Mouse (Mus musculus) thymus, postnatal 0 days (tissue): ENCODE measurements at regions not wholly inside any gene's neighbourhood (a gene's known extent, or its start where the extent isn't known, plus 50 kb on each side); places are given as distances from the start of the nearest gene placed in this dataset.
A peak's percentile ranks its signal among the peaks of the same experiment; 100 is the strongest.

ENCODE experiments used
- DNase-seq: peaks from one replicate; pipeline ENCODE4 v3.0.0-alpha.2; 2015; ENCODE audit warnings: low spot score

DNA sequence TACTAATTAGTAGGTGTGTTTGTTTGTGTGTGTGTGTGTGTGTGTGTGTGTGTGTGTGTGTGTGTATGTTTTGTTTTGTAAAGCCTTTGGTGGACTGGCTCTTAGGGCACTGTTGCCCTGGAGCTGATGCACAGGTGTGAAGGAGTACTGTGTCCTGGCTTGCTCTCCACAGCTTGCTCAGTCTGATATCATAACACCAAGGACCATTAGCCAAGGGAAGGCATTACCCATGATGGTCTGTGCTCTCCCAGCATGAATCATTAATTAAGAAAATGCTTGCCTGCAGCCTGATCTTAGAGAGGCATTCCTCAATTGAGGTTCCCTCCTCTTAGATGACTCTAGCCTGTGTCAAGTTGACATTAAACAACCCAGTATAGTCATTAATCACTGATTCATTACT is 54.7 kb downstream of the Spry2 start:
- no peak for DNase-seq

GRCm38 (mm10) chr14:105837533-105837932 is 59.1 kb downstream of the Spry2 start:
- no peak for DNase-seq

- DNase-seq, result no peak
Measured at GRCm38 (mm10) chr14:105830701-105831100, 65.9 kb downstream of the Spry2 start.

- DNase-seq, result no peak
Measured at GRCm38 (mm10) chr14:105830301-105830700, 66.3 kb downstream of the Spry2 start.

DNA sequence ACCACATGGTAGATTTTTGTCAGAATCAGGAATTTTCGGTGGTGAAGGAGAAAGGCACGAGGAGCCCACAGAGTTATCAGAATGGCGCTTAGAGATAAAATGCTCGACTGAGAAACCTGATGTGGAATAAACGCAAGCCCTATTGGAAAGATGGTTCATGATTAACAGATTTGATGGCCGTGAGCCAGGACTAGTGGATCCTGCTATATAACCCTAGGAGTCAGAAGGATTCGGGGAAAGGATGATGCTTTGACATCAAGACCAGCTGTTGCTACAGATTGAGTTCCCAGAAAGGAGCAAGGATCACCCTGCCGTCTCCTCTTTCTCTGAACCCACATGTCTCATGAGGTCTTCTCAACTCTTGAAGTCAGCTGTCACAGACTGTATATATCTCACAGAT is 73.5 kb downstream of the Spry2 start:
- no peak for DNase-seq

DNA sequence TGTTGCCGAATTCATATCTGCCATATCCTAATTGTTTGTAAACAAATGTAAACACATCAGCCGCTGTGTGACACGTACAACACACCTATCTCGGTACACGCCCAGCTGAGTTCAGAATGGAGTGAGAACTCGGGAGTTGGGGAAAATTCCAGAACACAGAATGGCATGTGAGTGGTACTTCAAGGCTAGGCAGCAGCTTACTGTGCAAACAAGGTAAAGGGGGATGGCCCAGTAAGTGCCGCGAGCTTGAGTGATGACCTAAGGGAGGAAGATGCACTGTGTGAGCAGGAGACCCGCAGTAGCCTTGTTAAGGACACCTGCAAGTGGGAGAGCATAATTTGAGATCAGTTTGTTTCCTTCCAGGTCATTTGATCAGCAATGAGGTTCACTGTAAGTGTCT is 74.0 kb downstream of the Spry2 start:
- DNase-seq, result no peak

- DNase-seq, result no peak
Measured at GRCm38 (mm10) chr14:105819534-105819933, 77.1 kb downstream of the Spry2 start.

DNA sequence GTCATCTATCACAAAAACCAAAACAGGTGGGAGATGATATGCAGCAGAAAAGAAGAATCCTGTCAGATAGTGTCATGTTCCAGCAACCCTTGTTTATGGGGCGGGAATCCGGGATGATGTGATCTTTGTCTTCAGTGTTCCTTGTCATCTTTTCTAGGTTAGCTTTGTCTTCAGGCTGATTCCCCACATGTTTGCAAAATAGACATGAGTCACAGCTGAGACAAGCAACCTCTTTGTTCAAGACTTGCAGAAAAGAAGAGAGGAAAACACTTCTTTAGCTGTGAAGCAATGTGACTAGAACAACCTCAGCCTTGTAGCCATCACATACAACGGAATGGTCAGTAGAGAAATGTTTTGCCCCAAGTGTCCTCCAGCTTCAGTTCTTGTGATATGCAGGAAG is 77.8 kb downstream of the Spry2 start:
- DNase-seq, result no peak

DNA sequence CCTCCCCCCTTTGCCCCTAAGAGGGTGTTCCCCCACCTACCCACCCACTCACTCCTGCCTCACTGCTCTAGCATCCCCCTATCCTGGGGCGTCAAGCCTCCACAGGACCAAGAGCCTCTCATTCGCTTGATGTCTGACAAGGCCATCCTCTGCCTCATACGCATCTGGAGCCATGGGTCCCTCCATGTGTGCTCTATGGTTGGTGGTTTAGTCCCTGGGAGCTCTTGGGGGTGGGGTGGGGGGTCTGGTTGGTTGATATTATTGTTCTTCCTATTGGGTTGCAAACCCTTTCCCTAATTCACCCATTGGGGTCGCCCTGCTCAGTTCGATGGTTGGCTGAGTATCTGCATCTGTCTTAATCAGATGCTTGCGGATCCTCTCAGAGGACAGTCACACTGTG is 79.1 kb downstream of the Spry2 start:
- no peak for DNase-seq

GRCm38 (mm10) chr14:105815827-105816226 is 80.8 kb downstream of the Spry2 start:
- no peak for DNase-seq

- DNase-seq, result no peak
Measured at GRCm38 (mm10) chr14:105815281-105815680, 81.3 kb downstream of the Spry2 start.

DNA sequence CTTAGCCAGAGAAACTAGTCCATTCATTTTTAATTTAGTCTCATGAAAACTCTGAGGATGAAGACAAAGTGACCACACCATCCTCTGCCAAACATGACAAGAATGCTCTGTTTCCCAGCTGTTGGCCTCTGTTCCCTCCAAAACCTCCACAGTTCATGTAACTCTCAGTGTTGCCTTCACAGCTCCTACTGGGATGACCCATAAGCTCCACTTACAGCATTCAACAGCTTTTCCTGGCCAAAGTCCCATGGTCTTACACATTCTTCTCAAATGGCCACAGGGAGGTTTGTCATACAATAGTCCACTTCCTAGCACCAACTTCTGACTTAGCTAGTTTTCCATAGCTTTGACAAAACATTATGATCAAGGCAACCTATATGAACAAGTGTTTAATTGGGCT is 83.0 kb downstream of the Spry2 start:
- no peak for DNase-seq

DNA sequence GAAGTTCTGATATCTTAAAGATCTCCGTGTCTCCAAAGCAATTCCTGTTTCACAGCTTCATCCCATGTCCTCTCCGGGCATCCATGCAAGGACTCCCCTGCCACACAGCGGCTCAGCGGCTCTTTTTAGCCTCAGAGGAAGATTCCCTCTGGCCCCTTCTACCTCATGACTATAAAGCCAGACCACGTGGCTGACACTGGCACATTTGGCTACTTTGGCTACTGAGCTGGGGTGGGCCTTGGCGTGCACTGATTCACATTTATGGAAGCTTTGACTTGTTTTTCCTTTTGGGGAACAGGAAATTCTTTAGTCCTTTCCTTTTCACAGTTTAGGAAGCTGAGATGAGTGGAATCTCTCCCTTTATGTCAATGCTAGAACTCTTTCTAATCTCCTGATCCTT is 83.5 kb downstream of the Spry2 start:
- no peak for DNase-seq

- no peak for DNase-seq
Measured at GRCm38 (mm10) chr14:105805762-105806161, 90.9 kb downstream of the Spry2 start.

DNA sequence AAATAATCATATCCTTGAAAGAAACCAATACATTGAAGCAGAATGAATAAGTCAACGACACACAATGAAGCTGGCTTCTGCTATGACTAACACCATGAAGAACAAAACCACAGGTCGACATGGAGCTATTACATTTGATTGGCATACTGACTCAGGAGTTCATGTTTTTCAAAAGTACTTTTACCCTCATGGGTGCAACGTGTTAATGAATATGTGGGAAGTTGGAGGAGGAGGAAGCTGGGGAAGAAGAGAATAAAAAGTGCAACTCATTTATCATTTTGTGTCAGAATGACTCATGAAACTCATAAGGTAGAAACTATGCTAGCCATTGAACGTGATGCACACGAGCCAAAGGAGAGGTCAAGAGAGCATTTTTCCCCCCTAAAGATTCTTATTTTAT is 91.3 kb downstream of the Spry2 start:
- DNase-seq, result no peak

DNA sequence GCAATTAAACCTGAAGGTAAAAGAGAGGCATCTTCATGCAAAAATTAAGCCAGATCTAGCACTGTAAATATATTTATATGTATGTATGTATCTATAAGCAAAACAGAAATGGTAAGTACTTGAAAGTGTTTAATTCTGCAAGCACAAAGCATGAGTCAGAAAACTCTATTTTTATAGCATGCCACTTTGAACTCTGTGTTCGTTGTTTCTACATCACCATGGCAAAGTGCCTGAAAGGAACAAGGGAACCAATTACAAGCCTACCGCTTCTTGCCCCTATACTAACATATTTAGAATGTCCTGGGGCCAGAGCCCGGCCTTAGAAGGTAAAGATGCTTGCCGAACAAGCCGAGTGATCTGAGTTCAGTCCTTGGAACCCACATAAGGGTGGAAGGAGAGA is 91.9 kb downstream of the Spry2 start:
- DNase-seq, result no peak

DNA sequence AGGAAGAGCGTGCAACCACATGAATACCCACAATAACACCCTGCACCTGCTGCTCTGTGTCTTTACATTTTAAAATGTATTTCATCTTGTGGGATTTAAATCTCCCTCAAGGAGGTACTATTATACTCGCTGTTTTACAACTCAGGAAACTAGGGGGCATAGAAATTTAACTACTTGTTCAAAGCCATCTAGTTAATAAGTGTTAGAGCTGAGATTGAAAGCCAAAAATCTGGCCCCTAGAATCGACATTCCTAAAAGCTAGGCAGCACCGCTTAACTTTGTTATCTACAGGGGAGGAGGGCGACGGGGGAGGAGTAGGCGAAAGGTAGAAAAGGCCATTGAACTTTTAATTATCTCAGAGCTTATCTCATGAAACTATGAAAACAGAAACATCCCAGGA is 93.3 kb downstream of the Spry2 start:
- DNase-seq, result no peak

- DNase-seq, result peak; percentile 14
Measured at GRCm38 (mm10) chr14:105802529-105803280, 93.9 kb downstream of the Spry2 start.

DNA sequence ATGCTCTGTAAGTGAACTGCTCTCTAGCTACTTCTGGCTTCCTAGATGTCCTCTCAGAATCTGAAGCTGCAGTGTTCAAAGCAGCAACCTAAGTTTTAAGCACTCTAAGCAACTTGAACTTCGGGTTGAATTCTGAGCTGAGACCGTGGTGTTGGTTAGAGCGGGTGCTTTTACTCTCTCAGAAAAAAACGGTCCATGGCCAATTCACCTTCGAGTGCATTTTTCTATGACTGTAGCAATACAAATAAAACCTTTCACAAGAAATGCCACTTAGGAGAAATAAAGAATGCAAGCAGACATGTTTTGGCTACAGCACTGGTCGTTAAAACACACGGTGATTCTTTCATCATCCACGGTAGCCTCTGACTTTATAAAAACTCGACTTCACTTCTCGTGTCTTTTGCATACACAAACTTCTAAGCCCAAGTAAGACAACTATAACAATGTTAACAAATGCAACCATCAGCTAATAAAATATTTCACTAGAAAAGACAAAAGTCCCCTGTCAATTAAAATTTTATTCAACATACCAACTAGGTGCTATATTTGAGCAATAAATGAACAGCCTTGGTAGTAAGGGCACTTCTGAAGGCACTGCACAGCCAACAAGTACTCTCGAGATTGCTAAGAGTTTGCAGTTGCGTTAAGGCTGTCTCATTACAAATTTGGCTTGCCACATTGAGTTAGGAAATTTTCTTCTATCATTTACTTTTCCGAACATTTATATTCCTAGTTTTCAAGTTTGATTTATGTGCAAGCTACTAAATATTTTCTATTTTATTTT is 96.3 kb downstream of the Spry2 start:
- DNase-seq, result no peak

- no peak for DNase-seq
Measured at GRCm38 (mm10) chr14:105799401-105799861, 97.2 kb downstream of the Spry2 start.

GRCm38 (mm10) chr14:105793010-105793702 is 103.5 kb downstream of the Spry2 start:
- DNase-seq, result no peak

- no peak for DNase-seq
Measured at GRCm38 (mm10) chr14:105790441-105790840, 106.2 kb downstream of the Spry2 start.
